Mouse (Mus musculus): ENCODE results near the gene Pkig. TPM values are rescaled to one million over a fixed set of nuclear protein-coding genes. Genes with fewer than 3 reads are reported as not detected.

The Pkig gene
- total and polyA plus RNA-seq, 3 experiments = 225 to 364 (median 227) TPM

DNA sequence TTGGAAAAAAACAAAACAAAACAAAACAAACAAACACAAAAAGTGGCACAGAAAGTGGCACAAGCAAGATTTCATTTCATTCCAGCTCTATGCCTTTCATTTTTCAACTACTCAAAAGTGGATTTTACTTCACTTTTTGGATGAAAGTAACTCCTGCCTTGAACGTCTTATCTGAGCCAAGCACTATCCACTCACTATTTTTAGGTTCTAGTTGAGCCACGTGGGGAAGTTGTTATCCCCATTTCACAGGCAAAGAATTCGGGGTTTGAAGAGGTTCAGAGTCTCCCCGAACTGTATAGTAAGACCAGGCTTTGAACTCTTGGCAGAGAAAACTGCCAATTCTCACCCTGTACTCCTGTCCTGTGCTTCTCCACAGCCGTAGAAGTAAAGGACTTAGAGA lies 50.1 kb downstream of the Pkig start:
- H3K36me3 ChIP-seq (replicated peaks in 1 of 2; ENCODE audit: control insufficient read depth in 1 of 2, insufficient read depth in 1 of 2, low read length in 1 of 2) = peaks cover 32 to 83% of the 10 kb centered on the region in 2 experiments
- H3K27me3 ChIP-seq (replicated peaks) = no peaks in the 10 kb centered on the region
- in situ Hi-C loops (cut with MboI; ENCODE audit: low pct_ligation_motif_present, low pct_unique_long_range_greater_than_20kb, low sequenced_read_pairs) = no loop called here
- H3K79me2 ChIP-seq (replicated peaks; ENCODE audit: control insufficient read depth, extremely low read depth, insufficient read depth, poor library complexity, severe bottlenecking) = peaks cover 82% of the 10 kb centered on the region
- H3K4me2 ChIP-seq (ENCODE audit: insufficient read depth, low read depth, poor library complexity, severe bottlenecking) = peak overlapping the region; percentile 33; the same call in 1 of the 2 replicates
- dilution Hi-C loops (cut with MboI; ENCODE audit: extremely low pct_ligation_motif_present, extremely low pct_unique_long_range_greater_than_20kb, low sequenced_read_pairs) = no loop called here
- no peak for DNase-seq (ENCODE audit: extremely low read depth)
- TF ChIP-seq MYC (IDR thresholded peaks at IDR 0.05; ENCODE audit: low read depth, low read length) = peak; percentile 18; the same call in 1 of the 2 replicates
- TF ChIP-seq ETS1 (conservative IDR thresholded peaks at IDR 0.05; ENCODE audit: low read depth, low read length) = no peak
- no peak for TF ChIP-seq E2F4 (IDR thresholded peaks at IDR 0.05; ENCODE audit: insufficient replicate concordance, low read depth, low read length)
- H3K4me1 ChIP-seq (ENCODE audit: control insufficient read depth in 1 of 2, insufficient read depth in 2 of 2) = peaks cover 28 to 99% of the 10 kb centered on the region in 2 experiments
- peak overlapping the region; percentile 62 for H3K27ac ChIP-seq (ENCODE audit: insufficient read depth, low read depth)
- no peaks in the 10 kb centered on the region for H3K9me3 ChIP-seq (replicated peaks; ENCODE audit: low read length)
- peak overlapping the region; percentile 23; the same call in 1 of the 2 replicates for H3K9ac ChIP-seq (ENCODE audit: insufficient read depth, low read depth)
- no peak overlapping the region for H3K4me3 ChIP-seq (replicated peaks in 1 of 3; ENCODE audit: low read depth in 2 of 3, low read length in 2 of 3, poor library complexity in 1 of 3)

DNA sequence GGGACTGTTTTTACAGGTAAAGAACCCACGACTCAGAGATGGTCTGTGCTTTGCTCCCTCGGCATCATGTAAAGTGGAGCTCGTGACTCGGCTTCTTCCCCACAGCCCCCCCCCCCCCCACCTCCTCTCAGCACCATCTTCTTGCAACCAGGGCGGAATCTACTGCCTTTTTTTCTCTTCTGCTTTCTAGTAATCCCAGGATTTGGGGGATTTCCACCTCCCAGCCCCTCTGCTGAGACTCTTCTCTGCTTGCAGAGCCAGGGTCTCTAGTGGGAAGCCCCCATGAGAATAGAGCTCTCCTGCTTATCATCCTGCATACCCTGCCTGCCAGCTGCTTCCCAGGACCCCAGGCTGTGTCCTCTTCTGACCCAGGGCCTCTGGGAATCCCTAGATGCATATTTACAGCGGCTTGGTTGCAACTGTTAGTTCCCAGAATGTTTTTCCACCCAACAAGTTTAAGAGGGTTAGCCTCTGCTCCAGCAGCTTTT lies 50.6 kb downstream of the Pkig start:
- DNase-seq (ENCODE audit: extremely low read depth) = no peak
- H3K4me3 ChIP-seq (replicated peaks in 1 of 3; ENCODE audit: low read depth in 2 of 3, low read length in 2 of 3, poor library complexity in 1 of 3) = no peak overlapping the region
- H3K36me3 ChIP-seq (replicated peaks in 1 of 2; ENCODE audit: control insufficient read depth in 1 of 2, insufficient read depth in 1 of 2, low read length in 1 of 2) = peaks cover 29 to 83% of the 10 kb centered on the region in 2 experiments
- in situ Hi-C loops (cut with MboI; ENCODE audit: low pct_ligation_motif_present, low pct_unique_long_range_greater_than_20kb, low sequenced_read_pairs) = no loop called here
- H3K79me2 ChIP-seq (replicated peaks; ENCODE audit: control insufficient read depth, extremely low read depth, insufficient read depth, poor library complexity, severe bottlenecking) = peaks cover 79% of the 10 kb centered on the region
- H3K4me1 ChIP-seq (ENCODE audit: control insufficient read depth in 1 of 2, insufficient read depth in 2 of 2) = peaks cover 28 to 97% of the 10 kb centered on the region in 2 experiments
- dilution Hi-C loops (cut with MboI; ENCODE audit: extremely low pct_ligation_motif_present, extremely low pct_unique_long_range_greater_than_20kb, low sequenced_read_pairs) = no loop called here
- H3K4me2 ChIP-seq (ENCODE audit: insufficient read depth, low read depth, poor library complexity, severe bottlenecking) = peak overlapping the region; percentile 33
- H3K27me3 ChIP-seq (replicated peaks) = no peaks in the 10 kb centered on the region
- TF ChIP-seq ZNF384 (IDR thresholded peaks at IDR 0.05; ENCODE audit: low read depth, low read length) (peak; percentile 60; the same call in 1 of the 2 replicates), IRF4 (IDR thresholded peaks at IDR 0.05; ENCODE audit: low read depth, low read length) (peak; percentile 68), NRF1 (IDR thresholded peaks at IDR 0.05; ENCODE audit: low read depth, low read length) (no peak), POLR2AphosphoS2 (IDR thresholded peaks at IDR 0.05; ENCODE audit: low read depth, low read length) (no peak), POLR2A (IDR thresholded peaks at IDR 0.05; ENCODE audit: low read depth, low read length) (no peak), ETS1 (conservative IDR thresholded peaks at IDR 0.05; ENCODE audit: low read depth, low read length) (0 out of 2 replicates have a peak, but pooled peaks have one; percentile 15), BHLHE40 (IDR thresholded peaks at IDR 0.05; ENCODE audit: low read depth, low read length) (peak; percentile 40), TCF12 (IDR thresholded peaks at IDR 0.05; ENCODE audit: low read depth, low read length) (no peak; the same call in 1 of the 2 replicates), CHD2 (IDR thresholded peaks at IDR 0.05; ENCODE audit: low read length) (no peak), CHD1 (IDR thresholded peaks at IDR 0.05; ENCODE audit: low read depth, low read length) (no peak), EP300 (IDR thresholded peaks at IDR 0.05; ENCODE audit: low read length) (no peak)
- H3K9ac ChIP-seq (ENCODE audit: insufficient read depth, low read depth) = peak overlapping the region; percentile 23; the same call in 1 of the 2 replicates
- H3K27ac ChIP-seq (ENCODE audit: insufficient read depth, low read depth) = peak overlapping the region; percentile 62
- no peaks in the 10 kb centered on the region for H3K9me3 ChIP-seq (replicated peaks; ENCODE audit: low read length)

DNA sequence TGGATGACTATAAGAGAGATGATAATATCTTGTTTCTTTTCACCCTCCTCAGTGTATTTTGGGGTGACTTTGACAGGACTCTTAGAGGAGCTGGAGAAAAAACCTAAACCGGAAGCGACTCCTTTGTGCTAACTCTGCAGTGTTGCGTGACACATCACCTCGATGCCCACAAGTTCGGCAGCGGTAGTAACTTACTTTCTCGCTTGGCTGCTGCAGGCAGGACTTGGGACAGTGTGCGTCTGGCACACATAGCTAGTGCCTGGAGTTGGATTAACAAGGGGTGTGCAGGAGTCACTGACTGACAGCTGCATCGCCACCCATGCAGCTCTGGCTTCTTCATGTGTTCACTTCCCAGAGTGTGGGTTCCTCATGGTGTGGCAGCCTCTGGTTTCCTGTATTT lies 51.8 kb downstream of the Pkig start:
- no peak overlapping the region for H3K9ac ChIP-seq (ENCODE audit: insufficient read depth, low read depth)
- no peak overlapping the region for H3K4me3 ChIP-seq (replicated peaks in 1 of 3; ENCODE audit: low read depth in 2 of 3, low read length in 2 of 3, poor library complexity in 1 of 3)
- no peaks in the 10 kb centered on the region for H3K9me3 ChIP-seq (replicated peaks; ENCODE audit: low read length)
- peak overlapping the region; percentile 70 for H3K27ac ChIP-seq (ENCODE audit: insufficient read depth, low read depth)
- dilution Hi-C loops (cut with MboI; ENCODE audit: extremely low pct_ligation_motif_present, extremely low pct_unique_long_range_greater_than_20kb, low sequenced_read_pairs) = no loop called here
- peaks cover 19 to 81% of the 10 kb centered on the region in 2 experiments for H3K36me3 ChIP-seq (replicated peaks in 1 of 2; ENCODE audit: control insufficient read depth in 1 of 2, insufficient read depth in 1 of 2, low read length in 1 of 2)
- DNase-seq (ENCODE audit: extremely low read depth) = no peak
- H3K4me2 ChIP-seq (ENCODE audit: insufficient read depth, low read depth, poor library complexity, severe bottlenecking) = no peak overlapping the region
- H3K4me1 ChIP-seq (ENCODE audit: control insufficient read depth in 1 of 2, insufficient read depth in 2 of 2) = peaks cover 25 to 96% of the 10 kb centered on the region in 2 experiments
- peaks cover 75% of the 10 kb centered on the region for H3K79me2 ChIP-seq (replicated peaks; ENCODE audit: control insufficient read depth, extremely low read depth, insufficient read depth, poor library complexity, severe bottlenecking)
- H3K27me3 ChIP-seq (replicated peaks) = no peaks in the 10 kb centered on the region
- in situ Hi-C loops (cut with MboI; ENCODE audit: low pct_ligation_motif_present, low pct_unique_long_range_greater_than_20kb, low sequenced_read_pairs) = no loop called here
- TF ChIP-seq RAD21 (IDR thresholded peaks at IDR 0.05; ENCODE audit: low read depth, low read length) (no peak), ZC3H11A (IDR thresholded peaks at IDR 0.05; ENCODE audit: low read depth, low read length) (no peak), MXI1 (IDR thresholded peaks at IDR 0.05; ENCODE audit: low read depth, low read length) (peak; percentile 22; the same call in 1 of the 2 replicates), KAT2A (IDR thresholded peaks at IDR 0.05; ENCODE audit: insufficient replicate concordance, low read length) (no peak), MYC (IDR thresholded peaks at IDR 0.05; ENCODE audit: low read depth, low read length) (no peak), TCF12 (IDR thresholded peaks at IDR 0.05; ENCODE audit: low read depth, low read length) (no peak), JUND (conservative IDR thresholded peaks at IDR 0.05; ENCODE audit: low read depth, low read length) (no peak), BHLHE40 (IDR thresholded peaks at IDR 0.05; ENCODE audit: low read depth, low read length) (no peak), ZNF384 (IDR thresholded peaks at IDR 0.05; ENCODE audit: low read depth, low read length) (no peak), ZMIZ1 (IDR thresholded peaks at IDR 0.05; ENCODE audit: low read depth, low read length) (no peak), SIN3A (IDR thresholded peaks at IDR 0.05; ENCODE audit: low read length) (no peak), E2F4 (IDR thresholded peaks at IDR 0.05; ENCODE audit: insufficient replicate concordance, low read depth, low read length) (no peak), MAX (IDR thresholded peaks at IDR 0.05; ENCODE audit: low read length) (0 out of 2 replicates have a peak, but pooled peaks have one; percentile 24), MAFK (IDR thresholded peaks at IDR 0.05; ENCODE audit: insufficient replicate concordance, low read length) (no peak), IRF4 (IDR thresholded peaks at IDR 0.05; ENCODE audit: low read depth, low read length) (no peak), NELFE (IDR thresholded peaks at IDR 0.05; ENCODE audit: low read depth, low read length) (no peak), MEF2A (IDR thresholded peaks at IDR 0.05; ENCODE audit: borderline replicate concordance, low read depth, low read length) (no peak)

Measured in CH12.LX (cell line).